In the genomic region with DNA sequence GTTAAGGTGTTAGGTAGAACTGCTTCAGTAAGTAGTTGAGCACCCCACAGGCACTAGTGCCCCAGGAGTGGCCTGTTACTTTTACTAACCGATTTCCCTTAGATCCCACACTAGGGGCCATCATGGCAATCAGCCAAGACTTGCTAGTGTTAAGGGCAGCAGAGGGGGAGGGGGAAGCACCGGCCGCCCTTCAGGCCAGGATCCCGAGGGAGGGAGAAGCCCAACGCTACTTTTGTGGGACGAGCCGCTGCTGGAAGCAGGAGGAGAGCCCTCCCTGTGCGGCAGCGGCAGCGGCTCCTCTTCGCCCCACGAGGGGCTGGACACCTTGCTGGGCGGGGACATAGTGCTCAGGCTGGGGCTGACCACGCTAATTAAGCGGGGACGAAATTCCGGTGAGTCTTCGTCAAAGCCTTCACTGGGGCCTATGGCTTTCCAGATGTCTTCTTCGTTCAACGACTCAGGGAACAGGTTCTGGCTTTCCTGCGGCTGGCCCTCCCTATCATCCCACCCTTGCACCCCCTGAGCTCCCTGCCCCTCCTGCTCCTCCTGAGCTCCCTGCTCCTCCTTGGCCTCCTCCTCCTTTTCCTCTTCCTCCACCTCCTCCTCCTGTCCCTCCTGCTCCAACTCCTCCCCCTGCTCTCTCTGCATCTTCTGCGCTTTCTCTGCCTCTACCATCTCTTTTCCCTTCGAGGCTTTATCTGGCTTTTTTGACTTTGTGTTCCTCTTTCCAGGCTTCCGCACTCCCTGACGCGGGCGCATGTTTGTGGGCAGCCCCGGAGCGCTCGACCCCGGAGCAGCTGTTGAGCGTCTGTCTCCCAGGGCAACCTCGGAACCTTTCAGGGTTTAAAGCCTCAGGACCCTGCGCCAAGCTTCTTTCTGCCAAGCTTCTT, we compare ENCODE assay signal across 8 mouse cellular contexts. TPM values are rescaled to one million over a fixed set of nuclear protein-coding genes. Genes with fewer than 3 reads are reported as not detected.
DNase-seq lines count a peak whose midpoint lies in the region; ATAC-seq and TF ChIP-seq lines count a peak whose summit lies in the region.

A gene (minus strand): TSS at position 802 of the 890 bp plus-strand sequence.

- no peaks in the 10 kb centered on the region for H3K27me3 ChIP-seq in embryonic facial prominence, embryonic 10.5 days (replicated peaks; ENCODE audit: low read depth, poor library complexity, severe bottlenecking)
- H3K27me3 ChIP-seq in heart, embryonic 15.5 days: no peaks in the 10 kb centered on the region
- H3K27me3 ChIP-seq in lung, embryonic 14.5 days (ENCODE audit: insufficient read depth, low read length): no peaks in the 10 kb centered on the region

- DNase-seq in urinary bladder, adult 2 months (ENCODE audit: low spot score): peak; percentile 24
- no peak for DNase-seq in urinary bladder, postnatal 10 days (ENCODE audit: low spot score)
- DNase-seq in embryonic facial prominence, embryonic 10.5 days (ENCODE audit: low spot score): peak; percentile 68
- peak; percentile 61 to 71 for DNase-seq in kidney, postnatal 25 days
- DNase-seq in lung, embryonic 14.5 days: peak; percentile 67
- no peak for DNase-seq in thymus, postnatal 36 days

- TF ChIP-seq CTCF in lung, embryonic 14.5 days (IDR thresholded peaks at IDR 0.05; ENCODE audit: low read depth): no peak

- H3K36me3 ChIP-seq in embryonic facial prominence, embryonic 10.5 days (replicated peaks): no peaks in the 10 kb centered on the region
- H3K36me3 ChIP-seq in heart, embryonic 15.5 days: no peaks in the 10 kb centered on the region
- no peaks in the 10 kb centered on the region for H3K36me3 ChIP-seq in lung, embryonic 14.5 days (ENCODE audit: insufficient read depth)

- peaks cover 13% of the 10 kb centered on the region for H3K4me1 ChIP-seq in embryonic facial prominence, embryonic 10.5 days
- peaks cover 10% of the 10 kb centered on the region for H3K4me1 ChIP-seq in heart, embryonic 15.5 days (replicated peaks)
- no peaks in the 10 kb centered on the region for H3K4me1 ChIP-seq in lung, embryonic 14.5 days (ENCODE audit: insufficient read depth)

- H3K27ac ChIP-seq in embryonic facial prominence, embryonic 10.5 days (replicated peaks): peak within 1 kb of the TSS; percentile 63
- H3K27ac ChIP-seq in heart, embryonic 15.5 days: no peak within 1 kb of the TSS
- no peak within 1 kb of the TSS for H3K27ac ChIP-seq in lung, embryonic 14.5 days (ENCODE audit: low read depth)

- peak; percentile 43 for ATAC-seq in heart, embryonic 15.5 days (replicated peaks; ENCODE audit: insufficient number of reproducible peaks, insufficient read depth, low FRiP score, low read depth)
- ATAC-seq in lung, embryonic 14.5 days (ENCODE audit: insufficient read depth): peak; percentile 88
- peak; percentile 36; the same call in 1 of the 2 replicates for ATAC-seq in neutrophil, adult 5-6 weeks (ENCODE audit: extremely low read depth, insufficient number of reproducible peaks, low FRiP score, poor library complexity, severe bottlenecking)

- H3K9me3 ChIP-seq in embryonic facial prominence, embryonic 10.5 days: no peaks in the 10 kb centered on the region
- no peaks in the 10 kb centered on the region for H3K9me3 ChIP-seq in heart, embryonic 15.5 days (replicated peaks)
- H3K9me3 ChIP-seq in lung, embryonic 14.5 days (ENCODE audit: low read depth, low read length): no peaks in the 10 kb centered on the region

- under 1% methylated on average over 34 of the region's 34 CpGs for WGBS in embryonic facial prominence, embryonic 10.5 days
- WGBS in heart, embryonic 15.5 days: under 1% methylated on average over 34 of the region's 34 CpGs
- under 1% methylated on average over 34 of the region's 34 CpGs for WGBS in lung, embryonic 14.5 days

- peak within 1 kb of the TSS; percentile 61 for H3K4me3 ChIP-seq in embryonic facial prominence, embryonic 10.5 days
- H3K4me3 ChIP-seq in heart, embryonic 15.5 days: peak within 1 kb of the TSS; percentile 60
- H3K4me3 ChIP-seq in lung, embryonic 14.5 days (ENCODE audit: low read depth, low read length): peak within 1 kb of the TSS; percentile 43

- peak within 1 kb of the TSS; percentile 98 for H3K4me2 ChIP-seq in heart, embryonic 15.5 days
- H3K4me2 ChIP-seq in lung, embryonic 14.5 days: peak within 1 kb of the TSS; percentile 81

- peak within 1 kb of the TSS; percentile 53 for H3K9ac ChIP-seq in heart, embryonic 15.5 days
- peak within 1 kb of the TSS; percentile 36 for H3K9ac ChIP-seq in lung, embryonic 14.5 days

RNA-seq across cellular contexts. Expression of the gene that starts here (rescaled TPM):
- 0.09 and 0.12 TPM in 2 replicates for polyA plus RNA-seq in urinary bladder, adult 2 months (2012; rRNA removed)
- polyA plus RNA-seq in embryonic facial prominence, embryonic 10.5 days (2016; fragmentation: Nextera tagmentation; extraction: Ambion mirVana): not detected in 2 replicates
- polyA plus RNA-seq in heart, embryonic 15.5 days (2015; fragmentation: Nextera tagmentation; extraction: Ambion mirVana): 0.08 TPM in 1 of 2 replicates, not detected in the other
- polyA plus RNA-seq in lung, embryonic 14.5 days (2014; fragmentation: Nextera tagmentation; extraction: Ambion mirVana): not detected in 2 replicates
- total RNA-seq in neutrophil, adult 5-6 weeks (2017): not detected in 2 replicates

Comparison
In these comparisons a context has a peak if more than half of its experiments do, and no peak if none do; other contexts are left out.
1. Peak in DNase-seq in urinary bladder, adult 2 months; RNA of the gene not detected or under 1 TPM.
2. Peak in DNase-seq, H3K4me3 ChIP-seq and H3K27ac ChIP-seq in embryonic facial prominence, embryonic 10.5 days; RNA of the gene not detected or under 1 TPM.
3. Peak in ATAC-seq, H3K4me3 ChIP-seq, H3K9ac ChIP-seq and H3K4me2 ChIP-seq in heart, embryonic 15.5 days; RNA of the gene not detected or under 1 TPM.
4. Peak in DNase-seq, ATAC-seq, H3K4me3 ChIP-seq, H3K9ac ChIP-seq and H3K4me2 ChIP-seq in lung, embryonic 14.5 days; RNA of the gene not detected or under 1 TPM.
5. Peak in ATAC-seq in neutrophil, adult 5-6 weeks; RNA of the gene not detected or under 1 TPM.
6. DNase-seq: peak in kidney, postnatal 25 days (2 of 2); none in urinary bladder, postnatal 10 days (single experiment) and thymus, postnatal 36 days (0 of 2).
7. ATAC-seq: peak in every context shown above with its lines; median percentile 88 in lung, embryonic 14.5 days; 43 in heart, embryonic 15.5 days; 36 in neutrophil, adult 5-6 weeks.
8. Peak in every context shown above with its lines, with median percentiles within 50 percentile points of each other: H3K4me3 ChIP-seq.